Mouse (Mus musculus): ENCODE measurements at regions not wholly inside any gene's neighbourhood (a gene's known extent, or its start where the extent isn't known, plus 50 kb on each side); places are given as distances from the start of the nearest gene placed in this dataset.

GRCm38 (mm10) chr19:52878812-52879502, 161.1 kb downstream of the Xpnpep1 start:
- intact Hi-C loops (cut with DNase I), result no loop called here
- no peak for DNase-seq

DNA sequence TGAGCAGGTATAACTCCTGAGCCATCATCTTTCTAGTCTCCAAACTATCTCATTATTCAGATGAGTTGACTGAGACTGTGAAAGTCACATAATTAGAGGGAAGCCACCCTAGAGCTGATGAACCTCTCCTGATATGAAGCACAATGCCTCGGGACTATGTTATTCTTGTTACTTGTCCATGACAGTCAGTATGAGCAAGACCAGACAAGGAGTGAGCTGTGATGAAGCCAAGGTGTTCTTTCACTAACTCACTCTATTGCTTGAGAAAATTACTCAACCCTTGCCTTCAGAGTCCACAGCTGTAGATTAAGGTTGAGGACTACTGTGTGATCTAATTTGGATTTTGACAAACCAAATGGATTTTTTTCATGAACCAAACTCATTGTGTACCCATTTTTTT, 173.4 kb downstream of the Xpnpep1 start:
- intact Hi-C loops (cut with DNase I), result no loop called here
- DNase-seq, result no peak

DNA sequence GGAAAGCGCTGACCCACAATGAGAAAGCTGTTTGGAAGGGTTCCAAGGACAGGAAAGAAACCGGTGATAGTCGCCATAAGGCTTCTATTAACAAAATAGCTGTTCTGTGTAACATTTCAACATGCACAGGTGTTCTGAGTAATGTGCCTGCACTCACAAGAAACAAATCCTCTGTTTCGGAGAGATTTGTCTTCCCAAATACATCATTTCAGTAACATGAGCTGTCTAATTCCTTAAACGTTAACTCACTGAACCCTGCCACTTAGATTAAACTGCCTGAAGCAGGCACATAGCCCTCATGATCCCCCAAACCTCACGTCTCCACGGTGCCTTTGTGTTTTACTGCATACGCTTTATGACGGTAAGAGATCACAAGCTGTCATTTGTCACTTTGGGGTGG, 178.4 kb downstream of the Xpnpep1 start:
- intact Hi-C loops (cut with DNase I), result no loop called here
- no peak for DNase-seq

- peak; percentile 60 to 64 for DNase-seq
- intact Hi-C loops (cut with DNase I), result no loop called here
These were observed 185.8 kb downstream of the Xpnpep1 start for GRCm38 (mm10) chr19:52854068-52854682.

- intact Hi-C loops (cut with DNase I), result no loop called here
These were observed 223.8 kb downstream of the Xpnpep1 start for GRCm38 (mm10) chr19:52816202-52816601.

GRCm38 (mm10) chr19:52812046-52812445, 228.0 kb downstream of the Xpnpep1 start:
- DNase-seq, result no peak
- intact Hi-C loops (cut with DNase I), result no loop called here

More at GRCm38 (mm10) chr19:52816202-52816601, 223.8 kb downstream of the Xpnpep1 start:
- no peak for DNase-seq

- no peak for DNase-seq
- intact Hi-C loops (cut with DNase I), result no loop called here
These were observed 251.2 kb downstream of the Xpnpep1 start for GRCm38 (mm10) chr19:52788802-52789201.

DNA sequence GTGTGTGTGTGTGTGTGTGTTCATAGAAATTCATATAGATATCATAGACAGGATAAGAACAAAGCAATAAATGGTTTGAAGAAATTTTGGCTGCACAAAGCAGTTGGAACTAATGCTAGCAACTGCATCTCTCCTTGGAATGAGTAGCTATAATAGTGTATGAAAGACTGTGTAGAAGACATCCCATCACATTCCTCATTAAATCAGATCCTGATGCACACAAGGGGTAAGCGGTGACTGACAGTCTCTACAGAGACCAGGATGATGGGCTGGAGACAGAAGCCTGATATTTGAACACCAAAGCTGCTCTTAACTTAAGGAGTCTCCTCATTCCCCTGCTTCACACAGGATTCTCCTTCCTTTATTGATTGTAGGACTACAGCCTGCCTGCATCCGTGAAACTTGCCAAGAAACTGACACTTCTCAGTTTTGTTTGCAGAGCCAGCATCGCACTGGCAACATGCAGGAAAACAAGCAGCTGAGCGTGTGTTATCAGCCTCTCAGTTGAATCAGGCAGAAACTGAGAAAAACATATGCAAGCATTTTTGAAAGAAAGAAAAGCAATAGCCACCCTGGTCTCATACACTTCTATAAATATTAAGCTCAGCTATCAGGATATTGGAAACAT, 271.1 kb downstream of the Xpnpep1 start:
- intact Hi-C loops (cut with DNase I), result no loop called here
- no peak for DNase-seq

GRCm38 (mm10) chr19:52768117-52768516, 271.9 kb downstream of the Xpnpep1 start:
- no peak for DNase-seq
- intact Hi-C loops (cut with DNase I), result no loop called here

GRCm38 (mm10) chr19:52738946-52739345, 301.1 kb downstream of the Xpnpep1 start:
- intact Hi-C loops (cut with DNase I), result no loop called here
- no peak for DNase-seq

DNA sequence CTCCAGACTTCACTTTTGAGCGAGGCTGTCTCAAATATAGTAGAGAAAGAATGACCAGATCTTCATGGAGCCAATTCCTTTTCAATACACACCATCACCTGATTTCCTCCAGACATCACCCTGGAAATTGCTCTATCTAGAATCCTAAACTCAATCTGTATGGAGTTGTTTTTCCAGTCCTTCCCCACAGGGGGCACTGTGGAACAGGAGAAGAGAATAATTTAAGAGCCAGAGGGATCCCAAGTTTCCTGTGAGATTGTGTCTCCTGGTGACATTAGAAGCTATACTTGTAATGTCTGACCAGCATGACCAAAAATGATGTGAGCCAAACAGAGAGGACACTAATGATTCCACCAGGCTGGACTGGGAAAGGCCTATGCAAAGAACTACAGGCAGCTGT, 318.2 kb downstream of the Xpnpep1 start:
- peak; percentile 3 to 4 for DNase-seq
- intact Hi-C loops (cut with DNase I), result loop anchor here (5.0 to 10.0 kb wide), 2 partner anchors 203 to 256 kb away; no protein-coding TSS in a partner anchor

DNA sequence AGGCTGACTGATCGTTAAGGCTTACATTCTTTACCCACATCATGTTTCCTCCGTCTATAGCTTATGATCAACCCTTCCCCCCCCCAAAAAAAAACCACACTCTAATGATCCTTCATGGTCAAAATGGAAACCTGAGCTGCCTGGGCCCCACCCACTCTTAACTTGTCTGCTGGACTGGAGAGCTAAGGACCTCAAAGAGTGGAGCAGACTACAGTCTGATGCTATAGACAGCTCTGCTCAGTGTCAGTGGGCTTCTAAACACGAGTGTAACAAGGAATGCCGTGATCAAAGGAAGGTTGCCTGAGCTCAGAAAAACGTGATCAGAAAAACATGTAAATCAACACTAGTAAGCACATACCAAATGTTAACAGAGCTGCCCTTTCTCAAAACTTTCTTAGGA, 324.7 kb downstream of the Xpnpep1 start:
- intact Hi-C loops (cut with DNase I), result no loop called here
- no peak for DNase-seq

DNA sequence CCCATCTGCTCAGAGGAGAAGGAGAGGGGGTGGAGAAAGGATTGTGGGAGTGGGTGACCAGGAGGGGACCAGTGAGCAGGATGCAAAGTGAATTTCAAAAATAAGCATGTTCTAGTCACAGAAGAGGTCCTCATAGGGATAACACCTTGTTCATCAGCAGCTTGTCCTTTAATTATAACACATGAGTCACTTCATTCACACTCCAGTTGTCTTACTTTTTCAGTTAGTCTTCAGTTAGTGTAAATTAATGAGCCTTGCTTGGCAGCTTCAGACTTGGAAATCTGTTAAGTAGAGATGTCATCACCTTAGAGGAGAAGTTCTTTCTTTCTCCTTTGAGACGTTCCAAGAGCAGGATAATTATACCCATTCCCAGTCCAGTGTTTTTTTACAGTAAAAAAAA, 332.3 kb downstream of the Xpnpep1 start:
- intact Hi-C loops (cut with DNase I), result no loop called here
- DNase-seq, result no peak

GRCm38 (mm10) chr19:52661009-52661408, 379.0 kb downstream of the Xpnpep1 start:
- no peak for DNase-seq
- intact Hi-C loops (cut with DNase I), result no loop called here

GRCm38 (mm10) chr19:52647066-52648046, 383.3 kb downstream of the Ins1 start:
- no peak for DNase-seq
- intact Hi-C loops (cut with DNase I), result no loop called here

DNA sequence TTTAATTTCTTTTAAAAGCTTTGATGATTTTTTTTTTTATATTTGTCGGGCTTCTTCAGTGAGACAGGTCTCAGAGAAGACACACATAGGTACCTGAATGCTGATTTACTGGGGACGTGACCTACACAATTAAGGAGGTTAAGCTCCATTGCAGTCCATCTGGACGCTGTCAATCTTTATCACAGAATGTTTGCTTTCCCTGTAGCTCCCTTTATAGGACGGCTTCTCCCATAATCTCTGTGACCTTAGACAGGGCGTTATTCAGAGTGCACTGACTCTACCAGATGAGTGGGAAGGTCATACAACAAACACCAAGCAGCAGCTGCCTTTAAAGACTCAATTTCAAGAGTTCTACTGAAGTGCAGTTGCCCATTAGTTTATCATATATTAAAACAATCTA, 376.1 kb downstream of the Ins1 start:
- DNase-seq, result no peak
- intact Hi-C loops (cut with DNase I), result no loop called here

GRCm38 (mm10) chr19:52632501-52632900, 368.4 kb downstream of the Ins1 start:
- DNase-seq, result no peak
- intact Hi-C loops (cut with DNase I), result no loop called here

- intact Hi-C loops (cut with DNase I), result no loop called here
- no peak for DNase-seq
These were observed 360.2 kb downstream of the Ins1 start for GRCm38 (mm10) chr19:52624310-52624709.

DNA sequence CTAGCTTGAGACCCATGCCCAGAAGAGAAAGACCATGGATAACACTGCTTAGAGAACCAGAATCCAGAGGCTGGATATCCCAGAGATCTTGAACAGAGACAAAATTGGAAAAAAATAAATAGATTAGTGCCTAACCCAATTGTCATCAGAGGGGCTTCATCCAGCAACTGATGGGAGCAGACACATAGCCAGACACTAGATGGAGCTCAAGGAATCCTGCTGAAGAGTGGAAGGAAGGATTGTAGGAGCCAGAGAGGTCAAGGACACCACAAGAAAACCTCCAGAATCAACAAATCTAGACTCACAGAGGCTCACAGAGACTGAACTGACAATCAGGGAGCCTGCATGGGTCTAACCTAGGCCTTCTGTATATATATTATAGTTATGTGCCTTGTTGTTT, 359.4 kb downstream of the Ins1 start:
- DNase-seq, result peak in 1 of 2 experiments; percentile 3
- intact Hi-C loops (cut with DNase I), result loop anchor here (2.0 kb wide), 1 partner anchor 351 kb away; no protein-coding TSS in a partner anchor

DNA sequence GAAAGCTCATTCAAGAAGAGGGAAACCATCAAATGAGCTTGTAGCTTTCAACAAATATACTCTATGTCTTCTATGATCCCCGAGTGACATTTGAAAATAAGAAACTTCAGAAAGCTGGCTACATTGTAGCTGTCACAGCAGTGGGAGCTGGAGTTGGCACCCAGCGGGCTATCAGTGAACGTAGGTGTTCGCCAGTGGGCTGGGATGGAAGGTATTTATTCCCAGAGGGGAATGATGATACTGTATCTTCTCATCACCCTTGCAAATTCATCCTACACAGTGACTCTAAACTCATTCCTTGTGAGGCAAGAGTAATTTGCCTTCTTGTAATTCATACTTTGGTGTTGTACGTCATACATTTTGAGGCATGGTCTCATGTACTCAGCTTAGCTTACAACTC, 349.3 kb downstream of the Ins1 start:
- intact Hi-C loops (cut with DNase I), result no loop called here

GRCm38 (mm10) chr19:52606859-52607258, 342.8 kb downstream of the Ins1 start:
- no peak for DNase-seq
- intact Hi-C loops (cut with DNase I), result no loop called here

More for the DNA sequence above, 349.3 kb downstream of the Ins1 start:
- DNase-seq, result no peak
